Mouse (Mus musculus): ENCODE results near the gene Capzb.
A peak's percentile ranks its signal among the peaks of the same experiment; 100 is the strongest.

The Capzb gene

DNA sequence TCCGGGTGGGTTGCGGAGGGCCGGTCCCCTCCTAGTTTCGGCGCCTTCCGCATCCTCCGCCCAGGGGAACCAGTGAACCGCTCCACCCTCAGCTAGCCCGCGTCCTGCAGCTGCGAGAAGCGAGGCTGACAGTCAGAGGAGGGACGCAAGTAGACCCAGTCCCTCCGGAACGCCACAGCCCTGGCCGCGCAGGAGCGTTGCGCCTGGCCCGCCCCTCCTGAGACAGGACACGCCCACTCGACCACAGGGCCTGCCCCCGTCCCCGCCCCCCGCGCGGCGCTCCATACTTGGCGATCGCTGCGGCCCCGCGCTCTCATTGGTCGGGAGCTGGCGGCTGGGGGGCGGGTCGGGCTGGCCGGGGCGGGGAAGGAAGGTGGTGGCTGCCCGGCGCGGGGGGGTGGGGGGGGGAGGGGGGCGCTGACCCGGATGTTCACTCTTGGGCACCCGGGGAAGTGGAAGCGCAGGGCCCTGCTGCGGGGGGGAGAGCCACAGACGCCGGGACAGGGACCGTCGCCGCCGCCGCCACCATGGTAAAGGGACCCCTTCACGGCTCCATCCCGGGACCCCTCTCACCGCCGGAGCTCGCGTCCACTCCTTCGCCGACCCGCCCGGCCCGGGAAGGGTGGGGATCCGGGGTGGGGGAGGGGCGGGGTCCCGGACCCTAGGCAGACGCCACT, at the start of gene Capzb:
Capzb (plus strand) TSS at position 401 of the 677 bp plus-strand sequence.
- DNase-seq: peak; percentile 100

DNA sequence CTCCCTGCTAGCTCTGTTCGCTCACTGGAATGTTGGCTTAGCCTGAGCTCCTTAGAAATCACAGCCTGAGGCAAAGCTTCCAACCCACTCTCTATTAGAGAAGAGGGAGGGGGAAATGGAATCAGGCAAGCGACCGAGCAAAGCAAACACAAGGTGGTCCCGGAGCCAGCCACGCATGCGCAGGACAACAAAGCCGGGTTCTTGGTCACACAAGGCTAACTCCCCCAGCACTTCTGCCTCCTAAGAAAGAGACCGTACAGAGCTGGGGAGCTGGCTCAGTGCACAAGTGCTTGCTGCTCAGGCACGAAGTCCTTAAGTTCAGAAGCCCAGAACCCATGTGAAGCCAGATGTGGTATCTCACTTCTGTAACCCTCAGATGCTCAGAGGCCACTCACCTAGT, 49.7 kb upstream of the Capzb start:
- DNase-seq: no peak

DNA sequence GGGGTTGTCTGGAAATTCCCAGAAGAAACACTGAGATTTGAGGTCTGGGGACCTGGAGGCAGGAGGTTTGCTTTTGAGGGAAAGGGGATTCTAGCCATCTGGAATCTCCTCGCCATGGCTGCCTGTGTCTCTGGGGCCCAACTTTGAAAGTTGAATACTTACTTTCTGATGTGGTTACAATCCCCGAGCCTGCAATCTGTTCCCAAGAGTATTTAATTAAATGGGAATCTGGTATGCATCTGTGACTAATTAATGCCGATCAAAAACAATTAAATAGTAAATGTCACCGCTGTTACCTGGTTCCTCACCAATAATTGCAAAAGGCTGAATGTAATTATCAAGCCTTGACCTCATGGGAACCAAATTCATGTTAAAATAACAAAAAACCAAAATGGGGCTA, 48.1 kb upstream of the Capzb start:
- no peak for DNase-seq

DNA sequence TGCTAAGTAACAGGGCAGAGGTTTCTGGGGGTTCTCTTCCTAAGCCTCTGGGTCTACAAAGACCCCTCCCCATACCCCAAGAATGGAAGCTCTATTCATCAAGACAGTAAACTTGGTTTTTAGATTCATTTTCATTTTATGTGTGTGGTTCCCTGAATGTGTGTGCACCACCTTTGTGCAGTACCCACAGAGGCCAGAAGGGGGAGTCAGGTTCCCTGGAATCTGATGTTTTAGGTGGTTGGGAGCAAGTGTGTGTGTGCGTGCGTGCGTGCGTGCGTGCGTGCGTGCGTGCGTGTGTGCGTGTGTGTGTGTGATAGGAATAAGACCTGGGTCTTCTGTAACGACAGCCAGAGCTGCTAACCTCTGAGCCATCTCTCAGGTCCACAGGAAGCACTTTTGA, 47.5 kb upstream of the Capzb start:
- no peak for DNase-seq

DNA sequence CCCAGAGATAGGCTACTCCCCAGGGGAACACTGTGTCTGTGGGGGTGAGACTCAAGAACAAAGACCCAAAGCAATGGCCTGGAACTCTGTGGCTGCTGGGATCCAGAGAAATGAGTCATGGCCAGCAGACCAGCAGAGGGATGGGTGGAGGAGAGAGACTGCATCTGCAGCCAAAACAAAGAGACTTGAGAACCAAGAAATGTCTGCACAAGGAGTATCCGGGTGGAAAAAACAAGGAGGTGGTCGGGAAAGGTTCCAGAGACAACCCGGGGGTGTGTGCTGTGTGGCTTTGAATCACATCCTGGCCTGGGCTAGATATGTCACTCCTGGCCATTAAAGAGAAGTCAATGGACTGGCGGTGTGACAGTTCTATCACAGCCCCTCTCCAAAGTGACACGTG, 45.9 kb upstream of the Capzb start:
- peak; percentile 98 for DNase-seq

DNA sequence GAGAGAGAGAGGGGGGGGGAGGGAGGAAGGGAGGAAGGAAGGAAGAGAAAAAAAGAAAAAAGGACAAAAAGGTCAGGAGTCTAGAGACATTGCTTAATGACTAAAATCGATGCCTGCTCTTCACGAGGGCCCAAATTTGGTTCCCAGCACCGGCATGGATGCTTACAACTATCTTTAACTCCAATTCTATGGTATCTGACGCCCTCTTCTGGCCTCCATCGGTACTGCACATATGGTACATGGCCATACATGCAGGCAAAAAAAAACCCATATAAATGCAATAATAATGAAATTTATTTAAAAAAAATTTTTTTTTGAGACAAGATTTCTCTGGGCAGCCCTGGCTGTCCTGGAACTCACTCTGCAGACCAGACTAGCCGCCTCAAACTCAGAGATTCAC, 41.3 kb upstream of the Capzb start:
- DNase-seq: no peak

DNA sequence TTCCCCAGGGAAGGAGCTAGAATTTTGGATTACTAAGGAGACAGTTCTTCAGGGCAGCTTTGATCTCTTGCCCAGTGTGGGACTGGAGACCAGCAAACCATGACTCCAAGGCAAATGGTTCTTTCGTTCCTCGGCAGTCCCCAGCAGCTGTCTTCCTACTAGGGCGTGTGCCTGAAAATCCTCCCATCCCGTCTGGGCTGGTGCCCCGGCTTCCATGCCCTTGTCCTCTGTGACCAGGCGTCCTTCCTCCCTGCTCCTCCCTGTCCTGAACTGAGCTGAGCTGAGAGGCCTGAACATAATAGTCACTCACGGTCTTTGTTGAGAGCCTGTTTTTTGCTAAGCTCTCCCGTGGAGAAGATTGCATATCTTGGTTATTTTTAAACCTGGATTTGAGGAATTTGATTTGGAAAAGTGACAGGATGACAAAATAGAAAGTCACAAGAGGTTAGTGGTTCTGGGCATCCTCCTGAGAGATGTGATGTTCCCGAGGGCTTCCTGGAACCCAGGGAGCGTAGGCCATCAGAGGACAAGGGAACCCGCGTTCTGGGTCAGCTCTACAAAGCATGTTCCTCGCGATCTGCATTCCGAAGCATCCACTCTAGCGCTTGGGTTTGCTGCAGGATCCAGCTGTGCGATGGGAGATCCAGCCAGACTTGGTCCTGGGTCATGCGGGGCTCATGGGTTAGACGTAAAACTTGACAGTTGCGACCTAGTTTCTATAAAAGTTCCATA, 38.0 kb upstream of the Capzb start:
- DNase-seq: peak; percentile 97

DNA sequence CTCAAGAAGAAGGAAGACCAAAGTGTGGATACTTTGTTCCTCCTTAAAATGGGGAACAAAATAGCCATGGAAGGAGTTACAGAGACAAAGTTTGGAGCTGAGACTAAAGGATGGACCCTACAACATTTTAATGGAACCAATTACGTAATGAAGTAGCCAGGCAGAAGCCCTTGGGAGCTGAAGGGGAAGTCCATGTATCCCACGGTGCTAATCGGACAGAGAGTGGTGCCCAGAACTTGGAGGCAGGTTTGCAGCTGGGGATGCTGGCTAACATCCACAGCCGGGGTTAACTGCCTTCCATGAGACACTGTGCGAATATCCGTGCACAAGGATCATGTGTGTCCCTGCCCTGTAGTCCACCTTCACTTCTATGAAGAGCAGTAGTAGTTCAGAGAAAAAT, 36.2 kb upstream of the Capzb start:
- DNase-seq: peak; percentile 92

DNA sequence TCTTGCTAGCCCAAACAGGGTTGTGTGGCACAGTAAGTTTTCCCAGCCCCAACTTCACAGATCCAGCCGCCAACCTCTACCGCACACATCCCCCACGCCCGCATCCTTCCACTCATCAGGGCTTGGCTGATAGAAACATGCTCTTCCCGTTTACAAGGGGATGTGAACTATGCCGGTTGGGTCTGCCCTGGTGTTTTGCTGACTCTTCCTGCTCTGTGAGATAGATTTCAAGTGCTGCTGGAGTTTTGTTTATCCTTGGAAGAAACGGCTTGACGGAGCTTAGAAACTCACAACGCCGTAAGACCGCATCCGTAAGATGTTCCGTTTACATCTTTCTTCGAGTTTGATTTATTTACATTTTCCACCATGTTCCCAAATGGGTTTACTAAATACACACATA, 34.3 kb upstream of the Capzb start:
- DNase-seq: no peak

DNA sequence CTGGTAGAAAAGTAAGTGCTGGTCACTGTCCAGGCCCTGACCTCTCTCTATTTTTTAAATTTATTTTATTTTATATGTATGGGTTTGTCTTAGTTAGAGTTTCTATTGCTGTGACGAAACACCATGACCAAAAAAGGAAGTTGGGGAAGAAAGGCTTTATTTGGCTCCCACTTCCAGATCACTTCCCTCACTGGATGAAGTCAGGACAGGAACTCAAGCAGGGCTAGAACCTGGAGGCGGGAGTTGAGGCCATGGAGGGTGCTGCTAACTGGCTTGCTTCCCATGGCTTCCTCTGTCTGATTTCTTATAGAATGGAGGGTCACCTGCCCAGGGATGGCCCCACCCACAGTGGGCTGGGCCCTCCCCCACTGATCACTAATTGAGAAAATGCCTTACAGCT, 31.6 kb upstream of the Capzb start:
- DNase-seq: peak; percentile 88

DNA sequence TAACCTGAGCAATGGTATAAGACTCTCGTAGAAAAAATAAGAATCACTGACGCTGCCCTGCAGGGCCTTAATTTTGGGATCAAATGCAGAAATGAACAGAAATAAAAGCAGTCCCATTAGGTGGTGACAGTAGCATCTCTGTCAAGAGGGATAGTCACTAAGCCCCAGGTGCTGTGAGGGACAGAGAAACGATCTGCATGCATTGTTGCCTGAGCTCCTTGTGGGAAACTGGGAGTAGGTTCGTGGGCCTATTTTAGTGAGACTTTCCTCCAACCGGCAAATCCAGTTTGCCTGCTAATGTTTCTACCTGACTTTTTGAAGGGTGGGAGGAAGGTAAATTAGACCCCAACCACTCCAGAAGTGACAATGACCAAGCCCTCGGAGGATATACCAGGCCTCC, 28.6 kb upstream of the Capzb start:
- peak; percentile 79 for DNase-seq

DNA sequence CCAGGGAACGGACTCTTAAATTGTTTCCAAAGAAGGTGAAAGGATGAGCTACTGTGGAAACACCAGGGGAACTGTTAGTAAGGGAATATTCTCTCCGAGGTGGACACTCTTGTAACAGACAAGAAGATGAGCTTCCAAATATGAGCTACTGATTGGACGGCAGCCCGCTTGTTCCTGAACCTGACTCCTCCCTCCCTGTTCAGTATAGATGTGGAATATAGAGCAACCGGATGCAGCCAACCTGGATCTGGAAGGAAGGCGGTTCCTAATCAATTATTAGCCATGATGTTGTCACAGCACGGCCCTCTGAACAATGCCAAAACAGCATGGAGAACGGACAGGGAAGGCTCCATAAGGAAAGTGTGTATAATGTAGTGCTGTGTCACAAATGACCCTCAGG, 27.4 kb upstream of the Capzb start:
- DNase-seq: peak; percentile 83

DNA sequence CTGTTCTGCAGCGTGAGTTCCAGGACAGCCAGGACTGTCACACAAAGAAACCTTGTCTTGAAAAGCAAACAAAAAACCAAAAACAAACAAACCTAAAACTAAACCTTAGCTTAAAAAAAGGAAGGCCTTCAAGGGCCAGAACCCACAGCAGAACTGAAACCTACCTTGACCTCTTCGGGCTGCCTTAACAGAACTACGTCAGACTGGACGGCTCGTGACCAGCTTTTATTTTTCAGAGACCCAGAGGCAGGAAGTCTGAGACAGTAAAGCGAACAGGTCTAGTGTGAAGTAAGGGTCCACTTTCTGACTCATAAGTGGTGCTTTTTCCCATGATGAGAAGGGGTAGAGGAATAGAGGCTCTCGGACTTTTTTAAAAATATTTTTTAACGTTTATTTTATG, 26.5 kb upstream of the Capzb start:
- peak; percentile 87 for DNase-seq

DNA sequence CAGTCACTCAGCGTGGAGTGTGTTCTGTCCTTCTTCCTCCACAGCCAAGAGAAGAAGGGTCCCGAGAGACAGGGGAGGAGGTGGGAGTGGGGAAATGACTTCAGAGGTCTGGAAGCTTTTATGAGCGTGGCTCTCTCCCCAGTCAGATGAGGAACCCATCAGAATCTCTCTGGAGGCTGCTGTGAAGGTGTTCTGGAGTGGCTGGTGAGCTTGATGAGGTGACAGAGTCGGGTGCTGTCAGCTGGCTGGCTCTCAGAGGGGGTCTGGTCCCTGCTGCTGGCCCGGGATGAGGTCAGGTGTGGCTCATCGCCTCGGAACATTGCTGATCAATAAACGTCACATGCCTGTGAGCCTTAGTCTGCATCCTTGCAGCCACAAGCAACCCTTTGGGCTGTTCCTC, 25.6 kb upstream of the Capzb start:
- peak; percentile 84 for DNase-seq

DNA sequence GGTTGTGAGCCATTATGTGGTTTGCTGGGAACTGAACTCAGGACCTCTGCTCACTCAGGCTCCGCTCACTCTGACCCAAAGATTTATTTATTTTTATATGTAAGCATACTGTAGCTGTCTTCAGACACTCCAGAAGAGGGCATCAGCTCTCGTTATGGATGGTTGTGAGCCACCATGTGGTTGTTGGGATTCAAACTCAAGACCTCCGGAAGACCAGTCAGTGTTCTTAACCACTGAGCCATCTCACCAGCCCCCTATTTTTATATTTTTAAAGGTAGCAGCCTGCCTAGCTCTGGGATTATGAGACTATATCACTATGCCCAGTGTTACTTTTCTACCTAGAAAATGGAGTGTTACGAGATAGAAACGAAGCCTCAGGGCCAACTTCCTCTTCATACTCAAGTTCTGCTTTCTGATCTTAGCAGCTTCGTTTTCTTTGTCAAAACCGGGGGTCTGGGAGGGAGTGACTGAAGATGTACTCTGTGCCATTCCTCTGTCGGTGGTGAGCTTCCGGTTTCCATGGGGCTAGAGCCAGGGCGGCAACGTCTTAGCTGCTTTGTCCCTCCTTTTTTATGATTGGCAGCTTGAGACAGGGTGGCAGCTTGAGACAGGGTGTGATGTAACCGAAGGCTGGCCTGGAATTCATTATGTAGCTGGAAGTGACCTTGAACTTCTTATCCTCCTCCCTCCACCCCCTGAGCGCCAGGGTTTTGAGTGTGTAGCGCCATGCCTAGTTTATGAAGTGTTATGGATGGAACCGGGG, 23.5 kb upstream of the Capzb start:
- DNase-seq: peak; percentile 98

DNA sequence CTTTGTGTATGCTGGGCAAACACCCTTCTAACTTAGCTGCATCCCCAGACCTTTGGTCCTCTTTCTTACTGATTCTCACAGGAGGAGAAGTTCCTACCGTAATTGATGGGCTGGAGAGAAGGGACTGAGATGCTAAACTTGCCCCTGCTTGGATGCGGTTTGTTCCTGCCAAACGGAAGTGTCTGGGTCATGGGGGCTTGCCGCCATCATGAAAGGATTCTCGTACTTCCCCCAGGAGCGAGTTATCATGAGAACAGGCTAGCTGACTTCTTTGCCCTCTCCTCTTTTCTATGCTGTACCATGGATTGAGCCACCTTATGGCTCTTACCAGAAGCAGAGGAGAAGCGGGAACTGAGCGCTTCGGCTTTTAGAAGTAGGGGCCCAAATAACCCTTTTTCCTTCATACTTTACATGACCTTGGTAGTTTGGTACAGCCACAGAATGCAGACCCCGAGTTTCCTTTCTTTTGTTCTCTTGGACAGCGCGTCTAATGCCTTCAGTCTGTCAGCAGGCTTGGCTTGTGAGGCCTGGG, 22.9 kb upstream of the Capzb start:
- no peak for DNase-seq

DNA sequence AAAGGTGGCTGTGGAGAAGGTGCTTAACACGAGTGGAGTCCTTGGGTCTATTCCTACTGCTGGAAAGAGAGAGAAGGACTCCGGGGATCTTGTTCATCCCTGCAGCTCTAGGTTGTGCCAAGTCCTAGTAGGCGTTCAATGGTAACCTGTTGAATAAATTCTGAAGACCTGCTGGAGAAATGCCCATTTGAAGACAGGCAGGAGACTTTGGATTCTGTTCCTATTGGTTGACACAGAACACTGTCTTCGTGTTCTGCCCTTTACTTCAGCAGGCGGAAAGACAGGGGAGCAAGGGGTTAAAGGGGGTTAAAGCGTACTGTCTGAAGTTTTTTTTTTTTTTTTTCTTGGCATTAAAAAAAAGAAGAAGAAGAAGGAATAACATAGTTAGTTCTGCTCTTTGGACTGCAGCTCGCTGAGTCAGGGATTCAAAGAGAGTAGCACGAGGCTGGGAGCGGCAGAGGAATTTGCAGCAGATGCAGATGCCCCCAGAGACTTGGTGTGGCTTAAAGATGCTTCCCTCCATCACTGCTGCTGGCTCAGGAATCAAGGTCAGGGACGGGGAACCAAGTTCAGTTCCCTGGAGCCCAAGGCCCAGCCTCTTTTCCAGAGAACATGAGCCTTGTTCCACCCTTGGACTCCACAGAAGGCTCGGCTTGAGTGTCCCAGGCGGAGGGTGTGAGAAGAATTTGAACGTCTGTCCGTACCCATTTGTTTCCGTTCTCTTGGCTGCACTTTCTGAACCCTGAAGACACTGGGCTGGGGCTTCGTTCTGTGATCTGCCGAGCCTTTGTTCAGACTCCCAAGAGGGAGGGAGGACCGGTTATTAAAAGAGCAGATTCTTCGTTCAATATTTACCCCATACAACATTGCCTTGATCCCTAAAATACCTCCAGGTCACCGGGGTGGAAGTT, 17.4 kb upstream of the Capzb start:
- peak; percentile 99 for DNase-seq

DNA sequence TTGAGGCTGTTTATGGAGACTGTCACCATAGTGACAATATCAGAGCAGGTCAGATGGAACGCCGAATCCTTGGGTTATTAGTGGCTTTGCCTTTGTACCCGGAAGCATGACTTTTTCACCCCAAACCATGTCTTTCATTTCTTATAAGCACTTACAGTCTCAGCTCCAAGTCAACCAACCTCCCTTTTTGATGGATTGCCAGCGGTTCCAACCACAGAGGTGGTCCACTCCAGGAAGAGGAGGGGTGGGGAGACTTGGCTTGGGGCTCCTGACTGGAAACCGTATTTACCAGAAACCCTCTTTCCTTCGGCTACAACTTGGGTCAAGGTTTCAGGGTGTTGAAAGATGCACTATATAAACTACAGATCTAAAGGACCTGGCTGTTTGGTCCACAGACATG, 16.7 kb upstream of the Capzb start:
- peak; percentile 96 for DNase-seq

DNA sequence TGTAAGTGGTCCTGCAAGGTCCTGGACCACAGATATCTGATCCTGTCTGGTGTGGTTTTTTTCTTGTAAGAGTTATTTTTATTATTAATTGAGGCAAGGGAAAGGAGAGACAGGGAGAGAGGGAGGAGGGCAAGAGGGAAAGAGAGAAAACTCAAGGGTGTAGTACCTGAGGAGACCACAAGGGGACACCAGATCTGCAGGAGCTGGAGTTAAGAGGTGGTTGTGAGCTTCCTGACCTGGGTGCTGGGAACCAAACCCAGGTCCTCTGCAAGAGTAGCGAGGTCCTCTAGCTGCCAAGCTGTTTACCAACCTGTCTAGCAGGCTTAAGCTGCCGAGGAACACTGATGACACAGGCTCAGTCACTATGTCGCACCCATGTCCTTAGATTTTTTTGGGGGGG, 14.8 kb upstream of the Capzb start:
- no peak for DNase-seq

DNA sequence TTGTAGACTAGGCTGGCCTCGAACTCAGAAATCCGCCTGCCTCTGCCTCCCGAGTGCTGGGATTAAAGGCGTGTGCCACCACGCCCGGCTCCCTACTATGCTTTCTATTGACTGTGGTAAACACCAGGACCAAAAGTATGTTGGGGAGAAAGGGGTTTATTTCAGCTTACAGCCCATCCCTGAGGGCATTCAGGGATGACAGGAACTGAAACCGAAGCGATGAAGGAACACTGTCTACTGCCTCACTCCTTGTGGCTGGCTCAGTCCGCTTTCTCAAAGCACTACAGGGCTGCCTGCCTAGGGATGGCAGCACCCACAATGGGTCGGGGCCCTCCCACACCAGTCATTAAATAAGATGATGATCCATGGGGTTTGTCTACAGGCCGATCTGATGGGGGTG, 14.3 kb upstream of the Capzb start:
- DNase-seq: peak; percentile 93

DNA sequence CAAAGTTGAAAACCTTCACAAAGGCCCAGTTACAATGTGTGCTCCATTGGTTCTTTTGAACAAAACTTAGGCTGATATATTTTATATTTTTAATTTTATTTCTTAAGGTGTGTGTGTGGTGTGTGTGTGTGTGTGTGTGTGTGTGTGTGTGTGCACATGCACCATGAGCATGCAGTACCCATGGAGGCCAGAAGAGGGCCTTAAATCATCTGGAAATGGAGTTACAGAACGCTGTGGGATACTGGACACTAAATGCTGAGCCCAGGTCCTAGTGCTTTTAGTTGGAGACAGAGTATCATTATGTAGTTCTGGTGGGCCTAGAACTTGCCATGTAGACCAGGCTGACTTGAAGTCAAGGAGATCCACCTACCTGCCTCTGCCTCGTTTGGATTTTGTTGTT, 13.5 kb upstream of the Capzb start:
- DNase-seq: no peak

DNA sequence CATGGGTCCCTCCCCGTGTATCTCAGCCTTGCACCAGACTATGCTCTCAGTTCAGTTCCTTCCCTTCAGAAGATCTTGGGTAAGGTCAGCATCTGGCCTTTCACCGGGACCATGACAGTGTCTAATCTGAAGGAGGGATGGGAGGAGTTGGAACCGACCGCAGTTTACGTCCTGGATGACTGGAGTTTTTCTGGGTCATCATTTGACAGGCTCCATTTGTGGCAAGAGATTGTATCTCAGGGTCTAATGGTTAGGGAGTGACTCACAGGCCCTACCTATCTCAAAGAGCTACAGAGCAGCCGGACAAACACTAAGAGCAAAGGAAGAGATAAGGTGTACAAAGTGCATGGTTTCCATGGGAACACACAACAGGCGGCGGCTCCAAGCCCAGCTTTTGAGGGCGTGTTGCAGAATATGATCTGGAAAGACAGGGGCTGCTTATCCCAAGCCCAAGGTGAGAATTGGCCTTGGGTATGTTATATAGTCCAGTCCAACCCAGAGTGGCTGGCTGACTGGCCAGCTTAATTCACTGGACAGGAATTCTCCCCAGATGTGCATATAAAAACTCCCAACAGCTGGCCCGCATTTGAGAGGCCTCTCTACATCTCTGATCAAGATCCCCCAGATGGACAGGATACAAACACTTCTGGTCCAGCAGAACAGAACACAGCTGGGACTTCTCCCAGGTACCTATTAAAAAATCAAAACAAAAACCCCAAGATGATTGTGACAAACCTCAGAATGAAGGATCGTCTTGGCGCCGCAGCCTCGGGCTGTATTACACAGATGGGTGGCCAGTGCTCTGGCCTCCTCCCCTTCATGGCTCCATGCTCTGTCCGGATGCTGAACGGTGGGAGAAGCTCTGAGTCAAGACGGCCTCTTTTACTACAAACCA, 12.7 kb upstream of the Capzb start:
- DNase-seq: peak; percentile 95
